Mouse (Mus musculus): ENCODE results near the gene Helt.
"Not testable (repeated sequence)": the region's sequence is repeated elsewhere in the genome, so short reads cannot be mapped to it uniquely, and the experiment has no call there.

Gene Helt

DNA sequence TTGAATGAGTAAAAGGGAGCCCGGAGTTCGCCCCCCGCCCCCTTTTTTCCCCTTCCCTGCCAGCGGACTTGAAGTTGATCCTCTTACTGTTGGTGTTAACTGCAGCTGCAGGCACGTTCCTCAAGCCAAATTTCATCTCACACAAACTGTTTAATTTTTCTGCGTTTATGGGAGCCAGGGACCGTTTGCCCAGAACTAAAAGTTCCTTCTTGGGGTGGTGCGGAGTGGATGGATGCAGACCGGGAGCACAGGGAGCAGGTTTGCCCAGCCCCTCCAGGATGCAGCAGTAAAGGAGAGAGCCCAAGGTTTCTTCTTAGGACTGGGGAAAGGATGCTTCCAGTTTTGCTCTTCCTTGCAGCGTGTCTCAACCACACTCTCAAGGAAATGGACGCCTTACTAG, 2.1 kb upstream of the Helt start:
- no peak for DNase-seq (ENCODE audit: low spot score in 2 of 2)

DNA sequence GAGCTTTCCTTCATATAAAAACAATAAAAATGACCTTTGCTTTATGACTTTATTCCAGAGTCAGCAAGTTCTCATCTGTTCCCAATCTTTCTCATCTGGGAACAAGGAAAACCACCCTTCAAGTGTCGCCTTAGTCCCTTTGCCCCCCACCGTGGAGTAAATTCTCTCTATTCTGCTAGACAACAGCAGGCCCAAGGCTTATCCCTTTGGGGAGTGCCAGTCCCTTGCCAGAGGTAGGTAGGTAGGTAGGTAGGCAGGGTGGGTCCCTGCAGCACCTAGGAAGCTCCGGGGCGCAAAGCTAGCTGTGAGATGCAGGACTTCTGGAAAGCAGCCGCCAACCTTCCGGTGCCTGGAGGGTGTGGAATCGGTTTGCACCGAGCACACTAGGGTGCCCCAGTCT, 1.5 kb upstream of the Helt start:
- no peak for DNase-seq (ENCODE audit: low spot score in 2 of 2)

DNA sequence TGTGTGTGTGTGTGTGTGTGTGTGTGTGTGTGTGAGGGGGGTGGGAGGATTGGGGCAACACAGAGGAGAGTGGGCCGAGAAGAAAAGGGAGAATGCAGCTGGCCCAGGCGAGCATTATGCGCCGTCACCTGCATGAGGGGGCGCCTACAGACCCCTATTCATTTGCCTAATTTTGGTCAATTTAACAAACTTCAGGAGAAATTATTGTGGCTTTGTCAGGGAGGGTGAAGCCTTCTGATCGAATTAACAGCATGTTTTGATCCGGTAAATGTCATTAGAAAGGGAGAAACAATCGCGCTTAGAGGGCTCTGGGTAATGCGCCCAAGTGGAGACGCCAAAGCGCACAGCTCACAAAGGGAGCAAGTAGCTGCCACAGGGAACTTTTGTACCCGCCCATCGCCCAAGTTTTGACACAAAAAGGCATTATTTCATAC, 647 bp upstream of the Helt start:
- no peak for DNase-seq (ENCODE audit: low spot score in 2 of 2)

DNA sequence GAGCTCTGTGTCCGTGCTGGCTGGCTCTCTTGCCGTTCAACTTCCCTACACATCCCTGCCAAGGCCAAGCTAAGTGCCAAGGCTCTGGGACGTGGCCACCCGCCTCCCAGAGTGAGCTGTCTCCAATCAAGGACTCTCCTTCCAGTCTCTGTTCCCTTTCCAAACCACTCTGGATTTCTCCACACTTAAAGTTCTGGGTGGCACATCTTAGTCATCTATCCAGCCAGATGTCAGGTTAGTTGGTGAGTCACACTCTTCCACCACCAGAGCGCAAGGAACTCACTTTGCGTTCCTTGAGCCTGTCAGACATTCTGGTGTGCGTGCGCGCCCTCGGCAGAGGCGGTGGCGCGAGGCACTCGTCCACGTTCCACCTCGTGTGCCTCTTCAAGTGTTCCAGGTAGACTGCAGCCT, 725 bp downstream of the Helt start:
- DNase-seq (ENCODE audit: low spot score in 2 of 2): no peak

DNA sequence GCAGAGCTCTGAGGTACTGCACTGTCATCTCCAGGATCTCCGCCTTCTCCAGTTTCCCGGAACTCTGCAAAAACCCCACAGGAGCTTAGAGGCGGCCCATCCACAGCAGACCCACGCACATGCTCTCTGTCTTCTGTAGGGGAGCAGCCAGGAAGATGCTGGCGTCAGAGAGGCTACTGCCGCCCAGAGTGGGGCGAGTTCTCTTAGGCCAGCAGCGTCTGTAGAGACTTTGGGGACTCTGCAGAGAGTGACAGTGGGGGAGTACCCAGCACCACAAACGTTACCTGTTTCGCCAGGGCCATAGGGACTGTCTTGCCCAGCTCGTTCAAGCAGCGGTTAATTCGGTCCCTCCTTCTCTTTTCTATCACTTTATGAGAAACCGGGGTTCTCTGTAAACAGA, 1.3 kb downstream of the Helt start:
- DNase-seq (ENCODE audit: low spot score in 2 of 2): no peak

DNA sequence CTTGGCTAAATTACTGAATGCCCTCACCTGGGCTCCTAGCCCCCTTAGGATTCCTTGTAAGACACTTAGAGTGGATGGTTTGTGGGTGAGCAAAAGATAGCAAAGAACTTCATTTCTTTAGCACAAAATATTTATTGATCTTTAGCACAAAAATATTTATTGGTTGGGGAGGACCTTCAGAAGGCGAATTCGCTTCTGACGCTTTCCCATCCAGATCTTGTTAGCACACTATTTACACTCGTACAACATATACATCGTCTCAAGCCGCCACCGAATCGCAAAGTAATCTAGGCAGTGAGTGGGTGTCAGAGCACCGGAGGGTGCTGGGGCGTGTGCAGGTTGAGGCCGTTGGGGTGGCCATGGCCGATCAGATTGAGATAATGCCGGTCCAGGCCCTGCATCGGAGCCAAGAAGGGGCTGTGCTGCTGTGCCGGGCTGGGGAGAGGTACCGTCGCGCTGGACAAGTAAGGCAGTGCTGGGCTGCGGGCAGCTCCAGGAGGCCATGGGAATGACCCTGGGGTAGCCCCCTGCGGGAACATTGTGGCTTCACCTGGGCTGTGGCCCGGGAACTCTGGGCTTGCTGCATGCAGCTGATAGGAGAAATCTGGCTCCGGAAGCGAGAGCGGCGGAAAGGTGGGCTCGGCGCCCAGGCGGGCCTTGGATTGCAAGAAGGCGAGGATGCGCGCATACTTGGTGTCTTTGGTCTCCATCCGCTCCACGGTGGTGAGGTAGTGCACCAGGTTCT, 2.4 kb downstream of the Helt start:
- DNase-seq (ENCODE audit: low spot score in 2 of 2): no peak

DNA sequence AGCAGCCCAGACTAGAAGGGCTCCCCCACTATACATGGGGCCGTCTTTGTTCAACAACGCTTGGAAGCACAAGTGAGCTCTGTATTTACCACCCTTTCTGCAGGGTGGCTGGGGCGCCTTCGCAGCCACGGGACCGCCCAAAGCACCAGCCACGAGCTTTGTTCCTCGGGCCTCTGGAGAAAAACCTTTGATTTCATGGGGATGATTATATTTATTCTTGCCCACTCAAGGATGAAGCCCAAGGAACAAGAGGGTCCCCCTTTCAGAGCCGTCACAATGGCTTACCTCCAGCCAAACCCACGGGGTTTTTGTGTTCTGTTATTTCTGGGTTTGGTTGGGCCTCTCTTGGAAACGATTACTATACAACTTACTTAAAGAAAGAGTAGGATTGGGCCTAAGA, 5.2 kb downstream of the Helt start:
- DNase-seq (ENCODE audit: low spot score in 2 of 2): no peak

DNA sequence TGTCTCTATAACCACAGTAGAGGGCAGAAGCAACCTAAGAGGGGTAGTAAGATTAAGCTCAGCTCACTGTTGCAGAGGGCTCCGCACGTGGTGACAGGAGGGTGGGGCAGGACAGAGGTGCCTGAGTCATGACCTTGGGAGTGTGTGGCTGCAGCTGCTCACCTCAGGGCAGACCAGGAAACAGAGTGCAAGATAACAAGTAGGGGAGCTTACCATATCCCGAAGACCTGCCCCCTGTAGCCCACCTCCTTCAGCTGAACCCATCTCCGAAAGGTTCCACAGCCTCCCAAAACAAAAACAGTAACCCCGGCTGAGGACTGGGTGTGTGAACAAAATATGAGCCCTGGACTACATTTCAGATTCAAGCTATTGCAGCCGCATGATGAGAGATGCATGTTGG, 6.5 kb downstream of the Helt start:
- no peak for DNase-seq (ENCODE audit: low spot score in 2 of 2)

DNA sequence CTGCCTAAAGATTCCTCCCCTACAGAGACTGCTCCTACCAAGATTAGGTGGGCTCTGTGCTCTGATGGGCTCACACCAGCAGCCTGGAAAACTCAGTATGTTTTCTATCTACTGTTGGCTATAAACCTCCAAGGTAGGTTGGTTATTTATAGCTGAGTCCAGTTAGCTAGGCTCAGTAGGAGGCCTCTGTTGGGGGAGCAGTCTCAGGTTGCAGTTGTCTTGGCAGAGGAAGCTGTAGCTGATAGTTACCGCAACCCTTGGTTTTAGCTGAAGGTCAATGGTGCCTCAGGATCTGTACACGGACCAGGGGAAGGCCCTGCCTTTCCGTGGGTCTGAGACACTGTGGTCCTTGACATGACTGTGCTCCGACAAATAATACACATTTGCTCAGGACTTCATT, 8.5 kb downstream of the Helt start:
- DNase-seq (ENCODE audit: low spot score in 2 of 2): no peak

DNA sequence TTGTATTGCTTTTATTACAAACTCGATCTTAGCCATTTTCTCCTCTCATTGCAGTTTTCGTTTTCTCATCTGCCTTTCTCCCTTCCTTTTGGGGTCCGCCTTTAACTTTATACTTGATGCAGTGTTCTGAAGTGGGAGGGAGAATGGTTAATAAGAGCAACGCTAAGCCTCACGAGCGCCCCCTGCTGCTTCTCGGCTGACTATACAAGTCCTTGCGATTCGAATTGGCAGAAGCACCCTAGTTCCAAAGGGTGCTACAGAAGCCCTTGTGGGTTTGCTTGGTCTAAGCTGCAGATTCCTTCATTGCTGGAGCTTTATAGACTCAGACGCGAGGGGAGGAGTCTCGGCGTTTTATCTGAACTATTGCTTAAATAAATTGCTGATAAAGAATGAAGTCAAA, 12.9 kb downstream of the Helt start:
- DNase-seq (ENCODE audit: low spot score in 2 of 2): peak; percentile 49 to 84

DNA sequence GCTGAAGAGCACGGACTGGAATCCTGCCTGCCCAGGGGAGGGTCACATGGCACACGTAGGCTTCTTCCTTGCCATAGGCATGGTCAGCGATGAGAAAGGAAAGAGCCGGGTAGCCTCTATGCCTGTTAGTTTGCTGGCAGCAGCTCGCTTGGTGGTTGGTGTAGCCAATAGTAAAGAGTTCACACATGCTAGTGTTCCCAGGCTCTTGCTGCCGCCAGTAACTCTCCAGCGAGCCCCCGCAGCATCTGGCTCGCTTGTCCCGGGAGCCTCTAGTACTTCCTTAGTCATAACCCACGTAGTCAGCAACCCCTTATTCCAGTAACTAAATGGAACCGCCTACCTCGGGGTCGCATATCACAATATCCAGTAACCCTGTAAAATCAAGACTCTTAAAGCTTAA, 17.5 kb downstream of the Helt start:
- DNase-seq (ENCODE audit: low spot score in 2 of 2): no peak

DNA sequence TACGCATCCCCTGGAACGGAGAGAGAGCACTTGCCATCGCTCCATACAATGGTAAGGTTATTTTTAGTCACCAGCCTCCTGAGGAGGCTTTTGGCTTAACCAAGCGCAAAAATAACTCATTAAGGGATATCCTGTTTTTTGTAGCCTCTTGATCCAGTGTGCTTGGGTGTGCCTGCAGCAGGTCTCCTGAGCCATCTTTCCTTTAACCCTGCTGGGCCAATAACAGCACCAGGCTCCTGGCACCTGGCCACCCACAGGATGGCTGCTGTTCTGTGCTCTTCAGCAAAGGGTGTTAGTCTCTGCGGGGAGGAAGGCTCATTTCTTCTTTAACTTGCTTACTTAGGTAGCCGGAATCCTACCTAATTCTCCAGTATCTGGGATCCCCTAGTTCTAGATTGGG, 23.7 kb downstream of the Helt start:
- DNase-seq (ENCODE audit: low spot score in 2 of 2): no peak

DNA sequence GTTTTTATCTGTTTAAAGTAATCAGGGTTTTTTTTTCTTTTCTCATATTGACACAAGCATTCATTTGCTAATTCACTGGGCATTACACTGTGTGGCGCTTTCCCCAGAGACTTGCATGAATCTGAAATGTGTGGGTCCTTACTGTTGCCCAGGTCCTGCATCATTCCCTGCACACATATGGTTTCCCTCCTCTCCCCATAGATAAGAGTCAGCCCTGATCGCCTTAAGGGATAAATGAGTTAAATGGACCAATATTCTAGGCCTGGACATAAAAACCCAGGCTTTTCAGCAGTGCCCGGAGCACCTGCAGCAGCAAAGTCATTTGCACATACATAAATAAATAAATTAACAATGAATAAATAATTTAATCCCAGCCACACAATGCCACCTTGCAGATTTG, 24.3 kb downstream of the Helt start:
- no peak for DNase-seq (ENCODE audit: low spot score in 2 of 2)

DNA sequence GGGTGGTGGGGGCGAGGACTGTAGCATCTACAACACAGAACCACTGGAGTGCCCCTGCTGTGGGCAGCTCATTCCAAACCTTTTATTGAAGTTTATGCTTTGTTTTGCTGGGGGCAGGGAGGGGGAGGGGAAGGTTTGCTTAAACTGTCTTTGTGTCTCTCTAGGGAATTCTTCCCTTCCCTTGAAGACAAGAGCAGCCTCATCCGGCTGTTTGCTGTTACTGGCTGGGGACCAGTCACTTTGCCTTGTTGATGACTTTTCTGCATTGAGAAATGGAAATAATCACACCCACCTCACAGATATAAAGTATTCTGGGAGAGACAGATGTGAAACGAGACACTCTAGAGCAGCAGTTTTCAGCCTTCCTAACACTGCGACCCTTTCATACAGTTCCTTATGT, 27.7 kb downstream of the Helt start:
- DNase-seq (ENCODE audit: low spot score in 2 of 2): no peak

DNA sequence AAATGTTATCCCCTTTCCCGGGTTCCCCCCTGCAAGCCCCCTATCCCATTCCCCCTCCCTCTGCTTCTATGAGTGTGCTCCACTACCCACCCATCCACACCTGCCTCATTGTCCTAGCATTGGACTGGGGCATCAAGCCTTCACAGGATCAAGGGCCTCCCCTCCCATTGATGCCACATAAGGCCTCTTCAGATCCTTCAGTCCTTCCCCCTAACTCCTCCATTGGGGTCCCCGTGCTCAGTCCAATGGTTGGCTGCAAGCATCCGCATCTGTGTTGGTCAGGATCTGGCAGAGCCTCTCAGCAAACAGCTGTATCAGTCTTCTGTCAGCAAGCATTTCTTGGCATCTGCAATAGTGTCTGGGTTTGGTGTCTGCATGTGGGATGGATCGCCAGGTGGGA, 30.3 kb downstream of the Helt start:
- DNase-seq (ENCODE audit: low spot score in 2 of 2): not testable (repeated sequence)

DNA sequence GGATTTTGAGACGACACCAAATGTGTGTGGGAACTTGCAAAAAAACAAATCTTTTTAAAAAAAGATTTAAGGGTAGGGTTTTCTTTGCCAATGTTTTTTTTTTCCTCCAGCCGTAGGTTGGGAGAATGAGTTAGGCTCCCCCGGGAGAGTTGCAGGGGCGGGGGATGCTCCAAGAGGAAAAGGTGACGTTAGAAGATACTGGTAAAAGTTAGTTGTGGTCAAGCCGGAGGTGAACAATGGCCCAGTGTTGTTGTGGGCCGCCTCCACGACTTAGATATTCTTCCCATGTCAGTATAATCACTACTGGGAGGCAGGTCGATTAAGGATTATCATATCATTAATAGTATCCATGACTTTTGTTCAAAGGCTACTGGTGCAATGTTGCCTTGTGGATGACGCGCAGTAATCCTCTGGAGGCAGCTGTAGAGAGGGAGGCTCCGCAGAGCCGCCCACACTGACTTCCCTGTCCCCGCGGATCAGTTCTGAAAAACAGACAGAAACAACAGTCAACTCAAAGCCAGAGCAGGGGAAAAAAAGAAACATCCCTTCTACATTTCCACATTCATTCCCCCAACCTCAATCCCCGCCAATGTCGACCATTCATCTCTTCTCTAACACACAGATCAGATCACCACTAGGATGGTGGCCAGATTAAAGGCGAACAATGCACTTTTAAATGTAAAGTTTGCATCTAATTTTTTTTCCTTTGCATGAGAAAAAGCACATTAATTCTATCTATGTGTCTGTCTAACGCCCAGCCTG, 36.4 kb downstream of the Helt start:
- DNase-seq (ENCODE audit: low spot score in 2 of 2): no peak

DNA sequence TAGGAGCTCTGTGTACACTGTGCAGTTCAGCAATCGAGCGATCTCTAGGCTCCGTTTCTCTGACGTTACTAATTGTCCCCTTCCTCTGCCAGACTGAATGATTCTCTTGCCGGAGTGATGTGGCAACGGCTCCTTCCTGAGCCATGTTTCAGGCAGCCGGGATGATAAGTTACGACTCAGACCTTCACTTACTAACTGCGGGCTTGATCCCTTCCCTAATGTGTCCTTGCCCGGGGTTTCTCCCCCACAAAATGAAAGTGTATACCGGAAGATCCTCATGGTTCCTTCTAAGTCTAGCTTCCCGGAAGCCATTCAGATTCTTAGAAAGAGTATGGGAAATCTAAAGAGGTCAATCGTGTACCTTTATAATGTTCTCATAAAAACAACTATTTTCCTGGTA, 42.0 kb downstream of the Helt start:
- DNase-seq (ENCODE audit: low spot score in 2 of 2): no peak

DNA sequence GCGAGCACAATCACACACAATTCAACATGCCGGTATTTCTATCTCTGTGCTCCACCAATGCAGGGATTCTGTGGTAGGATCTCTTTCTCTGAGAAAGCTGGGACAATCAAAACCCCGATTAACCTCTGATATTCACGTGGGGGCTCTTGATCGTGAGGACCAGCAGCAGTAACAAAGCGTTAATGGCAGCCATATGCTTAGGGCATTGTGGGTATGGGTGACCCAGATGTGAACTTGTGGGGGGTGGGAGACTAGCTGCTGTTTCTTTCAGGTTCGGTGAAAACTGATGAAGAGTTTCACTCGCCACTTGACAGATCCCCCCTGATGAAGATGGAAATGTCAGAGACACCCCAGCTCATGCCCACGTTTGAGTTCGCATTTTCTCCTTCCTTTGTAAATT, 42.9 kb downstream of the Helt start:
- no peak for DNase-seq (ENCODE audit: low spot score in 2 of 2)

DNA sequence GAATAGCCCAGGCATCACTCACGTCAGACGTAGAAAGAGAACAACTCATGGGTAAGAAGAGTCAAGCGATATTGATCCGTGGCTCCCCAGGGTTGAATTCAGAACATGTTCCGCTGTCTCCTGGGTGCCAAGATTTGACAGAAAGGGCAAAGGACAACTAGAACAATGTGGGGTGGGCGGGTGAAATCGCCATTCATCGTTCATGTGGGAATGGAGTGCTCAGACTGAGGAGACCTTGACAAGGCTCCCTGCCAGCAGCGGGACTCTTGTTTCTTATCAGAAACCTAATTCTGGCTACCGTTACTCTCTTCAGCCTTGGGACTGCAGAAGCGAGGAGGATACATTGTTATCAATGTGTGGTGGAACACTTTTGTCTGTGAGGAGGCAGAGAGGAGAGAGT, 48.1 kb downstream of the Helt start:
- DNase-seq (ENCODE audit: low spot score in 2 of 2): no peak

DNA sequence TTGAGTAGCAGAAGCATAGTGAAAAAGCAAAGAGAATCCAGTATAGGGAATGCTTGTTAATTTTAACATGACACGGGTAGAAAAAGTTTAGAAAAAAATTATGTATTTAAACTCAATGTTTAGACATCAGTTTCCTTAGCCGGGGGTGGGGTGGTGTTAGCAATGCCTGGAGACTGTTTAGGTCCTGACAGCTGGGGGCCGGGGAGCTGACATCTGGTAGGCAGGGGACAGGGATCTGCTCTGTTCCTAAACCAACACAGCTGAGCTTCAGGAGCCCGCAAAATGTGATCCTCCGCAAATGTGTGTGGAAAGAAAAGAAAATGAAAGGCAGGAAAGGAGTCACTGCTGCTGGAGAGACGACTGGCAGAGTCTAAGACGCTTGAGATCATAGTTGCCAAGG, 51.5 kb downstream of the Helt start:
- DNase-seq (ENCODE audit: low spot score in 2 of 2): no peak
